Mouse (Mus musculus): Measurements from ENCODE around the gene Tulp2. TPM values are rescaled to one million over a fixed set of nuclear protein-coding genes. Genes with fewer than 3 reads are reported as not detected.
A peak's percentile ranks its signal among the peaks of the same experiment; 100 is the strongest.
"Not testable (repeated sequence)": the region's sequence is repeated elsewhere in the genome, so short reads cannot be mapped to it uniquely, and the experiment has no call there.

Tulp2 gene
- polyA plus RNA-seq, 1 experiment = 0.13 TPM

DNA sequence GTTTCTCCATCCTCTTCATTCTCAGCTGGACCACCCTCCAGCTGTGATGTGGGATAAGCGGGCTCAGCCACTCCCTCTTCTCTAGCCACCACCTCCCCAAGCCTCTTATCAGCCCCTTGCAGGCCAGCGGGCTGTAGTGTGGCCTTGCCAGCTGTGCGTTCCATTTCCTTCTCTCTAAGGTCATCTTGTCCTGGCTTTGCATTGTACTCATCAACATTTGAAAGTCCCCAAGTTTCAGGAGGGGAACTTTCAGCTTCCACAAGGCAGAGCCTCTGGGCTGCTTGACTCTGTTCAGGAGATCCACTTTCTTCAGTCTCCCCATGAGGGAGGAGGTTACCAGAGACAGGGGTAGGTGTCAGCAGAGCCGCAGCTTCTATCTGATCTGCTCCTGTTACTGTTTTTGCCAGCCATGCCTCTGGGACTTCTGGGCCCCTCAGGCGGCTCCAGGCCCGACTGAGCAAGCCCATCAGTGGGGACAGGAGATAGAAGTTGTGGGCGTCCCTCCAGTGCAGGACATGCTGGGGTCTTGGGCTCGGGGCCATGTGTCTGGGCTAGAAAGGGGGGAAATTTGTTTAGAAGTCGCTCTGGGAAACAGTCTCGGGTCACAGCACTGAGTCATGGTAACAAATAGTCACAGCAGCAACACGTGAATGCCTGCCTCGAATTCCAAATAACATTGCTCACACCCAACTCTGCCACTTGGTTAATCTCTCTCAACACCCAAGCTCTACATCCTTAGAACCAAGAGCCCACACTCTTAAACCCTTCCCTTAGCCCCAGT, 43.4 kb downstream of the Tulp2 start:
- Histone ChIP-seq H3K27ac (ENCODE audit: insufficient read depth, low read length) (peak overlapping the region; percentile 92; the same call in 1 of the 2 replicates), H3K4me1 (ENCODE audit: control insufficient read depth, insufficient read depth, low read length) (peaks cover 7% of the 10 kb centered on the region; the same call in 1 of the 2 replicates), H3K4me3 (ENCODE audit: insufficient read depth, low read length) (peak overlapping the region; percentile 78)
- no peak for TF ChIP-seq POLR2A (IDR thresholded peaks at IDR 0.05; ENCODE audit: extremely low read depth, insufficient read depth, low read length)
- no peak for TF ChIP-seq CTCF (IDR thresholded peaks at IDR 0.05; ENCODE audit: extremely low read depth, insufficient read depth, low read length)

DNA sequence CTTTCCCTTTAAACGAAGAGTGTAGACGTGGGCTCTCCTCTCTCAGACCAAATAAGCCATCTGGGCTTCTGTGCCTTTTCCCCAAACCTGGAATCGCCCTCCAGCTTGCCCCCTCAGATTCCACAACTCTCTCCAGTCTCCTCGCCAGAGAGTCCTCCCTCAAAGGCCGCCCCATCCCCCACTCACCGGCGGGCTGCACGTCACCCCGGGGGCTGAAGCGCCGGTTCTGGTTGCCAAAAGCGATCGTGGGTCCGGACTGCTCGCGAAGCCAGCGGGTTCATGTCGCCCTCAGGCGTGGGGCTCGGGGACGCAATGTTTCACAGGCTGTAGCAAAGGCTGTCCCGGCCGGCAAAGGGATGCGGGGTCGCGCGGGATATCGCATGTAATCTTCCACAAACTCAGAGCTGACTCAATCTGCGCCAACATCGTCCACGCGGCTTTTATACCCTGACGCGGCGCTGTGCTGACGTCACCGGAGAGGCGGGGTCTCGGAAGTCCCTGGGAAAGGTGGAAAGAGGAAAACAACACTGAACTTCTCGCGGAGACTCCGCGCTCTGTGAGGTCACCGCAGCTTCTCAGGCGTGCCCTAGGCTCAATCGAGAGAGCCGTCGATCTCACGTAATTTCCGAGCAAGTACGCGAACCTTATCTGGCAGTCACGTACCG, 44.3 kb downstream of the Tulp2 start, which contains the start of the genes Ppp1r15a and Plekha4:
Ppp1r15a (minus strand) TSS at position 460 of the 665 bp plus-strand sequence.
Plekha4 (plus strand) TSS at position 522 of the 665 bp plus-strand sequence.
- TF ChIP-seq POLR2A (IDR thresholded peaks at IDR 0.05; ENCODE audit: extremely low read depth, insufficient read depth, low read length) = peak; percentile 99
- no peak for TF ChIP-seq CTCF (IDR thresholded peaks at IDR 0.05; ENCODE audit: extremely low read depth, insufficient read depth, low read length)
- peak within 1 kb of the TSS; percentile 92 for H3K27ac ChIP-seq (ENCODE audit: insufficient read depth, low read length)
- peak within 1 kb of the TSS; percentile 78 for H3K4me3 ChIP-seq (ENCODE audit: insufficient read depth, low read length)
- H3K4me1 ChIP-seq (ENCODE audit: control insufficient read depth, insufficient read depth, low read length) = peaks cover 7% of the 10 kb centered on the region; the same call in 1 of the 2 replicates

DNA sequence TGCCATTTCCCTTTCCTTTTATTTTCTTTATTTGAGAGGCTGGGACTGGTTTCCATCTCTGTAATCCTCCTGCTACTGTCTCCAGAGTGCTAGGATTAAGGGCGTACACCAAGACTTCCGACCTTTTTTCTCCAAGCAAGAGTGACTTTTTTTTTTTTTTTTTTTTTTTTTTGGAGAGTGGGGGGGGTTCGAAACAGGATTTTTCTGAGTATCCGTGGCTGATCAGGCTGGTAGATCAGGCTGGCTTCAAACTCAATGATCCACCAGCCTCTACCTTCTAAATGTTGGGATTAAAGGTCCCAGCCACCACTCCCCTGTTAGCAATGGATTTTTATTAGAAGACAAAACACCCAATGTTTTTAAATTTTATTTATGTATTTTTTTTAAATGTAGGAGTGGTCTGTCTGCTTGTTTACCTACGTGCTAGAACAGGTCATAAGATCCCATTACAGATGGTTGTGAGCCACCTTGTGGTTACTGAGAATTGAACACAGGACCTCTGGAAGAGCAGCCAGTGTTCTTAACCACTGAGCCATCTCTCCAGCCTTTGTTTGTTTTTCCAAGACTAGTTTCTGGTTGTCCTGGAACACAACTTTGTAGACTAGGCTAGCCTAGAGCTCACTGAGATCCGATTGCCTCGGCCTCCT, 44.9 kb downstream of the Tulp2 start:
- H3K4me1 ChIP-seq (ENCODE audit: control insufficient read depth, insufficient read depth, low read length) = peaks cover 7% of the 10 kb centered on the region; the same call in 1 of the 2 replicates
- peak overlapping the region; percentile 78 for H3K4me3 ChIP-seq (ENCODE audit: insufficient read depth, low read length)
- H3K27ac ChIP-seq (ENCODE audit: insufficient read depth, low read length) = peak overlapping the region; percentile 26
- TF ChIP-seq CTCF (IDR thresholded peaks at IDR 0.05; ENCODE audit: extremely low read depth, insufficient read depth, low read length) = no peak
- no peak for TF ChIP-seq POLR2A (IDR thresholded peaks at IDR 0.05; ENCODE audit: extremely low read depth, insufficient read depth, low read length)

DNA sequence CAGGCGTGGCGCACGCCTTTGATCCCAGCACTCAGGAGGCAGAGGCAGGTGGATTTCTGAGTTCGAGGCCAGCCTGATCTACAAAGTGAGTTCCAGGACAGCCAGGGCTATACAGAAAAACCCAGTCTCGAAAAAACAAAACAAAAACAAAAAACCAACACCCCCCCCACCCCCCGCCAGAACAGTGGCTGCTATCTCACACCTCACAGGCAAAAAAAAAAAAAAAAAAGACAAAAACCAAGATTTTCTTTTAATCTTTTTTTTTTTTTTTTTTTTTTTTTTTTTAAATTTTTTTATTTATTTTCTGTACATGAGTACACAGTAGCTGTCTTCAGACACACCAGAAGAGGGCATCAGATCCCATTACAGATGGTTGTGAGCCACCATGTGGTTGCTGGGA, 45.5 kb downstream of the Tulp2 start:
- H3K4me1 ChIP-seq (ENCODE audit: control insufficient read depth, insufficient read depth, low read length); H3K4me3 ChIP-seq (ENCODE audit: insufficient read depth, low read length); H3K27ac ChIP-seq (ENCODE audit: insufficient read depth, low read length): not testable (repeated sequence)

DNA sequence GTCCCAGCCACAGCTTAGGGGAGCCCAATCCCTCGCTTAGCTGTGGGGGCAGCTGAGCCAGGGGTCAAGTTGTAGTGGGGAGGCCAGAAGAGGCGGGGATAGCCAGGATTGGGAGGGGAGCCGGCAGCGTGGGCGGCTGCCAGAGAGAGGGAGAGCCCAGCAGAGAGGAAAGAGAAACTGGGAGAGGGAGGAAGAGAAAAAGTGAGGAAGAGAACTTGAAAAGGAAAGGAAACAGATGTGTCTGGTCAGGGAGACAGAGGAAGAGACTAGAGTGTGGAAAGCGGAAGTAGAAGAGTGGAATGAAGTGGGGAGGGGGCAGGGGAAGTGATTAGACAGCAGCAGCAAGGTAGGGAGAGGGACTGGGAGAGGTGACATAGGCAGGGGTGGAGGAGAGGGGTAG, 47.8 kb downstream of the Tulp2 start:
- Histone ChIP-seq H3K4me3 (ENCODE audit: insufficient read depth, low read length) (no peak overlapping the region), H3K27ac (ENCODE audit: insufficient read depth, low read length) (no peak overlapping the region), H3K4me1 (ENCODE audit: control insufficient read depth, insufficient read depth, low read length) (peaks cover 5% of the 10 kb centered on the region; the same call in 1 of the 2 replicates)
- no peak for TF ChIP-seq POLR2A (IDR thresholded peaks at IDR 0.05; ENCODE audit: extremely low read depth, insufficient read depth, low read length)

DNA sequence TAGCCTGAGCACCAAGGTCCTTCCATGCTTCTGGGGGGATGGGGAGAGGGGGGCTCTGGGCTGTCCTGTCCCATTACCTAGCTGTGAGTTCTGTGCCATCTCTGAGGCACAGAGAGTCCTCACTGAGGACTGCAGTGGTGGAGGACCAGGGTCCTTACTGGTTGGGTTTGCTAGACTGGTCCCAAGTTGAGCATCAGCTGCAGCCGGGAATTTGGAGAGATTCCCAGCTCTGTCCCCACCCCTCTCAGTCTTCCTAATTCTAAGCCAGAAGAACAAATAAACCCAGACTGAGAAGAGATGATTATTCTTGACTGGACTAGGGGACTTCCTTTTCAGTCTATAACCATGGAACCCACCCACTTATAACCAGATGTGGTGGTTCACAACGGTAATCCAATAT, 49.0 kb downstream of the Tulp2 start:
- no peak overlapping the region for H3K4me3 ChIP-seq (ENCODE audit: insufficient read depth, low read length)
- no peaks in the 10 kb centered on the region for H3K4me1 ChIP-seq (ENCODE audit: control insufficient read depth, insufficient read depth, low read length)
- H3K27ac ChIP-seq (ENCODE audit: insufficient read depth, low read length) = no peak overlapping the region
- no peak for TF ChIP-seq POLR2A (IDR thresholded peaks at IDR 0.05; ENCODE audit: extremely low read depth, insufficient read depth, low read length)
- no peak for TF ChIP-seq CTCF (IDR thresholded peaks at IDR 0.05; ENCODE audit: extremely low read depth, insufficient read depth, low read length)

DNA sequence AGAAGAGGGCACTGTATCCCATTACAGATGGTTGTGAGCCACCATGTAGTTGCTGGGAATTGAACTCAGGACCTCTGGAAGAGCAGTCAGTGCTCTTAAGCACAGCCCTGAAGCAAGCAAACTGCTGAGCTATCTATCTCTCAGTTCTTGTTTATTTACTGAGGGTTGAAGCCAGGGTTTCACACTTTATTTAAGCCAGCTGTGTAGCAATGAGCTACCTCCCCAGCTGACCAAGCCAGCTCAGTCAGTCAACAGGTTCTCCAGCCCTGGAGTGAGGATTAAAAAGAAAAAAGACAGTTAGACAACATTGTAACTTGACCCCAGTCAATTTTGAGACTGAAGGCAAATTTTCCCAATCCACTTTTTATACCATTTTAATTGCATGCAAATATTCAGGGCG, 54.0 kb downstream of the Tulp2 start:
- no peak overlapping the region for H3K27ac ChIP-seq (ENCODE audit: insufficient read depth, low read length)
- TF ChIP-seq CTCF (IDR thresholded peaks at IDR 0.05; ENCODE audit: extremely low read depth, insufficient read depth, low read length) (no peak), POLR2A (IDR thresholded peaks at IDR 0.05; ENCODE audit: extremely low read depth, insufficient read depth, low read length) (no peak)
- H3K4me1 ChIP-seq (ENCODE audit: control insufficient read depth, insufficient read depth, low read length) = no peaks in the 10 kb centered on the region
- no peak overlapping the region for H3K4me3 ChIP-seq (ENCODE audit: insufficient read depth, low read length)

DNA sequence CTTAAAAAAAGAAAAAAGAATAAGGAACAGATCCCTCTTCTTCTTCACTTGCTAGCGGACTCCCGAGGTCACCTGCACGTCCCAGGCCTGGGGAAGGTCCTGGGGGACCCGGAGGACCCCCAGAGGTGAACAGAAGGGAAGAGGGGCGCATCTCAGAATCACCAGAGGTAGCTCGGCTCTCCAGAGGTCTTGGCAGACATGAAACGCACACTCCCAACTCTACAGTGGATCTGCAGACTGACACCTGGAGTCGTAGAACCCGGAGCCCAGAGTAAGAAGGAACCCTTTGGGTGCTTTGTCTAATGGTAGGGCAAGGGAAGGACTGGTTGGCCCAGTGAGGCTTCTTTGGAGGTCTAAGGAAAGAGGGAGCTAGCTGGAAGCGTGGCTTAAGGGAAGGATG, 55.9 kb downstream of the Tulp2 start:
- Histone ChIP-seq H3K4me1 (ENCODE audit: control insufficient read depth, insufficient read depth, low read length) (no peaks in the 10 kb centered on the region), H3K27ac (ENCODE audit: insufficient read depth, low read length) (no peak overlapping the region), H3K4me3 (ENCODE audit: insufficient read depth, low read length) (peak overlapping the region; percentile 64)
- no peak for TF ChIP-seq POLR2A (IDR thresholded peaks at IDR 0.05; ENCODE audit: extremely low read depth, insufficient read depth, low read length)
- TF ChIP-seq CTCF (IDR thresholded peaks at IDR 0.05; ENCODE audit: extremely low read depth, insufficient read depth, low read length) = no peak

DNA sequence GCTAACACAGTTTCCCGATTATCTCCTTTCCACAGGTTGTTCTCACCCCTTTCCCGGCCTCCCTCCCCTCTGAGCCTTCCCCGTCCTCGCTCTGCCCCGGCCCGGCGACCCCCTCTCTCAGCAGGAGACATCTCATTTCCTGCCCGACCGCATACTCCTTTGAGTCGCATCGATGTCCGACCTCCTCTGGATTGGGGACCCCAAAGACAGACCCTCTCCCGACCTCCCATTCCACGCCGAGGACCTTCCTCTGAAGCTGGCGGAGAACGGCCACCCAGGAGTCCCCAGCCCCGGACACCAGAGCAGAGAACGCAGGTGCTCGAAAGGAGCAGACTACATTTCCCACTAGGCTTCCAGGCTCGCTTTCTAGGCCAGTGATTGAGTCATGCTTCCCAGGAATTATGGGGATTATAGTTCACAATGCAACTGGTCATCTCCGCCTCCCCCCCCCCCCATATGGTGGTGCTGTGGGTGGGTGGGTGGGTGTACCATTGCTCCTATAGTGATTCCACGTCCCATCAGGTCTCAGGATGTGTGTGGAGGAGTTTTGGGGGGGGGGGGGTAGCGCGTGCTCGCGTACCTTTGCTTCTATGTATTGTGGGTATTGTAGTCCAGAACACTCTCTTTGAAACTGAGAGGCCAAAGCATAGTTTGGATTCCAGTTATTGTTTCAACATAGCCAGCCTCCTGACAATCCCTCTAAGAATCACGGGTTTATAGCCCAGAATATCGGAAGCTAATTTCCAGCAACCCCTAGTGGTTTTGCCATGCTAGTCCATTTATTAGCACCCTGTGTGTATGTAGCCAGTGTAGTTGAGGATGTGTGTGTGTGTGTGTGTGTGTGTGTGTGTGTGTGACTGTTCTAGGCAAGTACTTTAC, 56.7 kb downstream of the Tulp2 start:
- no peaks in the 10 kb centered on the region for H3K4me1 ChIP-seq (ENCODE audit: control insufficient read depth, insufficient read depth, low read length)
- H3K27ac ChIP-seq (ENCODE audit: insufficient read depth, low read length) = no peak overlapping the region
- peak; percentile 52; the same call in 1 of the 2 replicates for TF ChIP-seq POLR2A (IDR thresholded peaks at IDR 0.05; ENCODE audit: extremely low read depth, insufficient read depth, low read length)
- no peak for TF ChIP-seq CTCF (IDR thresholded peaks at IDR 0.05; ENCODE audit: extremely low read depth, insufficient read depth, low read length)
- H3K4me3 ChIP-seq (ENCODE audit: insufficient read depth, low read length) = peak overlapping the region; percentile 64

All from cortical plate, adult 2 months (tissue).